Mouse (Mus musculus): ENCODE measurements around the gene Rgs6.

Rgs6 gene

DNA sequence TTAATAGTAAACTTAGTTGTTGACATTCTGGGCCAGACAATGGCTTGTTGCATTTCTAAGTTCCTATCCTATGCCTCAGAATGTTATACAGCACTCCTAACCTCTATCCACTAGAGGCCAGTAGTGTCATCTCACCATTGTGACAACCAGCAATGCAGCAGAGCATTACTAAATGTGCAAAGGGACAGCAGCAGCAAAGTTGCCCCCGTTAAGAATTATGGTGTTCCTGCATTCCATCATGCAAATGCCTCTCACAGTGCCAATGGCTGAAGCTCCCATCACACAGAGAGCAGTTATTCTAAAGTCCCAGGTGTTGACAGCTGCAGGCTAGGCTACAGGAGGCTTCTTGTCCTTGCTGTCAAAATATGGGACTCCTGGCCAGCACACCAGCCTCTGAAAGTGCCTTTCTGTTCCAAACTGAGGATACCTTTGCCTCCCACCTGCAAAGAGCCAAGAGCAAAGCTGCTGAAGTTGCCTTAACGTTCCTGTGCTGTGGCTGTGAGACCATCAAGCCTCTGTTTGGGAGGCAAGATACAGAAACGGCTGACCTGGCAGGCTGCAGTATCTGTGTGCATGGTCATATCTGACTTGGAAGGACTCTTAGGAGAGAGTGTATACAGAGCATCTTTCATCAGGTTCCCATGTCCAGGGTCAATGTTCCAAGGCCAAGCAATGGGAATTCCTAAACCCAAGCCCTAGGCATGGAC is 484.2 kb downstream of the Rgs6 start:
- in situ Hi-C loops (cut with MboI; ENCODE audit: unreplicated experiment in 2 of 2), result no loop called here

- in situ Hi-C loops (cut with MboI; ENCODE audit: unreplicated experiment in 2 of 2), result no loop called here
Observed at GRCm38 (mm10) chr12:83072951-83073878, 485.1 kb downstream of the Rgs6 start.

GRCm38 (mm10) chr12:83073879-83074368 is 485.8 kb downstream of the Rgs6 start:
- in situ Hi-C loops (cut with MboI; ENCODE audit: unreplicated experiment in 2 of 2), result no loop called here

DNA sequence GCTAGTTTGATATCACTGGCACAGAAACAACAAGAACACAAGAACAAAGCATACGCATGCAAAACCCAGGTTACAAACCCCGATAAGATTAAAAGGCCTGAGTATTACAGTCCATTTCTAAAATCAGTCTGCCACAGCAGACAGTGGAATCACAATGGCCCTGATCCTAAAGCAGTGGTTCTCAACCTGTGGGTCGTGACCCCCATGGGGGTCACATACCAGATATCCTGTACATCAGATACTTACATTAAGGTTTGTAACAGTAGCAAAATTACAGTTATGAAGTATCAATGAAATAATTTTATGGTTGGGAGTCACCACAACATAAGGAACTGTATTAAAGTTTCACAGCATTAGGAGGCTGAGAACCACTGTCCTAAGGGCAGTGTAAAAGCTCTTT is 488.1 kb downstream of the Rgs6 start:
- in situ Hi-C loops (cut with MboI; ENCODE audit: unreplicated experiment in 2 of 2), result no loop called here

DNA sequence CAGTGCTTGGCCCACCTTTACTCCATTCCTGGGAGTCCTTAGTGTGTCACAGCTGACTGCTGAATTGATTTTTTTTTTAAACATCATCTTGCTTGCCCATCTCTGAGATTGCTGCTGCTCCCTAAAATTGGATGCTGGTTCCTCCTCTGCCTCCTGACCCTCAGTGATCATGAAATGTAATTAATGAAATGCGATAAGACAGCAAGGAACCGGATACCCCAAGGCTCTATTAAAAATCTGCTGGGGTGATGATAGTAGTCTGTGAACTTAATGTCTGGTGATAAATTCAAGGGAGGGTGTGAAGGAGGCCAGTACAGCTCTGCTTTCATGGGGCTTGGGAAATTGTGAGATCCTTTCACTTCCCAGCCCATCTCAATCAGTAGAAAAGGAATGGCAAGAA is 489.4 kb downstream of the Rgs6 start:
- in situ Hi-C loops (cut with MboI; ENCODE audit: unreplicated experiment in 2 of 2), result no loop called here

DNA sequence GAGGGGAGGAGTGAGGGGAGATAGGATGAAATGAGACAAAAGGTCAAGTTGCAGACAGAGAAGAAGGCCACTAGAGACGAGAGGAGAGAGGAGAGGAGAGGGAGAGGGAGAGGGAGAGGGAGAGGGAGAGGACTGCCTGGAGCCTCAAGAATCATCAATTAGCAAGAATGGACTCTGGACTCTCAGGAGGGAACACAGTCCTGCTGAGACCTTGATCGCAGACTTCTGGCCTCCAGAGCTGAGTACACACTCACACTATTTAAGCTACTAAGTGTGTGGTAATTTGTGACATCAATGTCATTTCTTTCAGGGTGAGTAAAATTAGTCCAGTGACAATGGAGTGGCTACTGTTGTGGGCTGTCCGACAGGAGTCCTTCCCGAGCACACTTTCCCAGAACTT is 495.3 kb downstream of the Rgs6 start:
- in situ Hi-C loops (cut with MboI; ENCODE audit: unreplicated experiment in 2 of 2), result no loop called here

- in situ Hi-C loops (cut with MboI; ENCODE audit: unreplicated experiment in 2 of 2), result no loop called here
Observed at GRCm38 (mm10) chr12:83084614-83085013, 496.5 kb downstream of the Rgs6 start.

GRCm38 (mm10) chr12:83087010-83087409 is 498.9 kb downstream of the Rgs6 start:
- in situ Hi-C loops (cut with MboI; ENCODE audit: unreplicated experiment in 2 of 2), result no loop called here

GRCm38 (mm10) chr12:83087555-83087954 is 499.5 kb downstream of the Rgs6 start:
- in situ Hi-C loops (cut with MboI; ENCODE audit: unreplicated experiment in 2 of 2), result no loop called here

DNA sequence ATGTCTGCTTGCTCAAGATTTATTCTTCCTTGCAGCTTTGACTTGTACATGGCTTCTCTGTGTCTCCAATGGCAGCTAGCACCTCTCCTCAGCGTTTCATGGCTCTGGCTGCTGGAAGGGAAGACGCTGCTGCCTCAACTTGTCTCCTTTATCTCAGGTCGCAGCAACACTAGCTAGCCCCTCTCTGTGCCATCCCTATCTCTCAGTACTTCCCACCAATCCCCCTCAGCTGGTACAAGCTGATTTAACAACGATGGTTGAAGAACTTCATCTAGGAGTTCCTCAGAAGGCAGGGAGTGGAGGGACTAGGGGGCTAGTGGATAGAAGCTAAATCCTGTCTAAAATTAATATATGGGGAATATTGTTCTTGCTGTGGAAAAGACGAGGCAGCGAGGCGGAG is 503.9 kb downstream of the Rgs6 start:
- in situ Hi-C loops (cut with MboI; ENCODE audit: unreplicated experiment in 2 of 2), result no loop called here

- in situ Hi-C loops (cut with MboI; ENCODE audit: unreplicated experiment in 2 of 2), result no loop called here
Observed at GRCm38 (mm10) chr12:83097787-83098186, 509.7 kb downstream of the Rgs6 start.

- in situ Hi-C loops (cut with MboI; ENCODE audit: unreplicated experiment in 2 of 2), result no loop called here
Observed at GRCm38 (mm10) chr12:83098646-83099371, 510.7 kb downstream of the Rgs6 start.

- in situ Hi-C loops (cut with MboI; ENCODE audit: unreplicated experiment in 2 of 2), result loop anchor here (25.0 kb wide), 2 partner anchors 662 to 962 kb away; partner anchors contain the start of genes Acot3 (in 1 of the 2), Acot5 (in 1 of the 2) and Papln (in 1 of the 2)
Observed at GRCm38 (mm10) chr12:83099920-83100319, 511.8 kb downstream of the Rgs6 start.

- in situ Hi-C loops (cut with MboI; ENCODE audit: unreplicated experiment in 2 of 2), result loop anchor here (25.0 kb wide), 2 partner anchors 662 to 962 kb away; partner anchors contain the start of genes Acot3 (in 1 of the 2), Acot5 (in 1 of the 2) and Papln (in 1 of the 2)
Observed at GRCm38 (mm10) chr12:83100413-83100812, 512.3 kb downstream of the Rgs6 start.

DNA sequence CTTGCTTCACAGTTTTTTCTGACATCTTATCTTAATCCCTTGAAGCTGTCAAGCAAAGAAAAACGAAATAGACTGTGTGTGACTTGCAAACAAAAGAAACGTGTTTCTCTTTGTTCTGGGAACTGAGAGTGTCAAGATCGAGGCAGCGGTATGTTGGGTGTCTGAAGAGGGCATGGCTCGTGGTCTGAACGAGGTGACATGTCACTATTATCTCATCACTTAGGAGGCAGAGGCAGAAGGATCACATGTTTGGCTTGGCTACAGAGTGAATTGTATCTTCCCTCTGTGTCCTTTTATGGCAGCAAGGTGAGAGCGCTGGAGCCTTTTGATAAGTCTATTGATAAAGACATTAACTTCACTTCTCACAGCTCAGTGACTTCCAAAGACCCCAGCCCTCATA is 512.8 kb downstream of the Rgs6 start:
- in situ Hi-C loops (cut with MboI; ENCODE audit: unreplicated experiment in 2 of 2), result loop anchor here (25.0 kb wide), 2 partner anchors 661 to 961 kb away; partner anchors contain the start of genes Acot3 (in 1 of the 2), Acot5 (in 1 of the 2) and Papln (in 1 of the 2)

DNA sequence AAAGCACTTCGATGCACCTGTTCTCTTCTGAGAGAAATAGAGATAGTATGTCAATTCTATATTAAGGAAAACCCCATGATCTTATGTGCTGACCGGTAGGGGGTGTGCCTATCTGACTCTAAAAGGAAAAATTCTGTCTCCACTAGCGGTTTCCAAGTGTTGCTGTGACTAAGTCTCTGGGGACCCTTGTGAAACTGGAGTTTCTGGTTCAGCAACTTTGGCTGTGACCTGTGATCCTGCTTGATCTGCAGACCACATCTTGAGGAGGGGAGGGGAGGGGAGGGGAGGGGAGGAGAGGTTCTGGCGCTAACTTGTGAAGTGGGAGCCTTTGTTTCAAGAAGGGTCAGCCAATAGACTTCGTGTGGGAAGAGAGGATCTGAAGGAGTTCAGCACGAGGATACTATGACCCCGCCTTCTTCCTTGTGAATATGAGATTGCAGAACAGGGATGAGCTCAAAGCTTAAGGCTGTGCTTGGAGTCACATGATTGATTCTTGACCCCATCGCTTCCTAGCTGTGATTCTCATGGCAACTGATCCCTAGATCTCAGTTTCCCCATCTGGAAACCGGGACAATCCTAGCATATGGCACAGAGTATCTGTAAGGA is 517.5 kb downstream of the Rgs6 start:
- in situ Hi-C loops (cut with MboI; ENCODE audit: unreplicated experiment in 2 of 2), result loop anchor here (25.0 kb wide), 2 partner anchors 657 to 957 kb away; partner anchors contain the start of genes Acot3 (in 1 of the 2), Acot5 (in 1 of the 2) and Papln (in 1 of the 2)

GRCm38 (mm10) chr12:83106120-83106517 is 518.0 kb downstream of the Rgs6 start:
- in situ Hi-C loops (cut with MboI; ENCODE audit: unreplicated experiment in 2 of 2), result loop anchor here (25.0 kb wide), 2 partner anchors 656 to 956 kb away; partner anchors contain the start of genes Acot3 (in 1 of the 2), Acot5 (in 1 of the 2) and Papln (in 1 of the 2)

- in situ Hi-C loops (cut with MboI; ENCODE audit: unreplicated experiment in 2 of 2), result loop anchor here (25.0 kb wide), 2 partner anchors 653 to 953 kb away; partner anchors contain the start of genes Acot3 (in 1 of the 2), Acot5 (in 1 of the 2) and Papln (in 1 of the 2)
Observed at GRCm38 (mm10) chr12:83109486-83109885, 521.4 kb downstream of the Rgs6 start.

DNA sequence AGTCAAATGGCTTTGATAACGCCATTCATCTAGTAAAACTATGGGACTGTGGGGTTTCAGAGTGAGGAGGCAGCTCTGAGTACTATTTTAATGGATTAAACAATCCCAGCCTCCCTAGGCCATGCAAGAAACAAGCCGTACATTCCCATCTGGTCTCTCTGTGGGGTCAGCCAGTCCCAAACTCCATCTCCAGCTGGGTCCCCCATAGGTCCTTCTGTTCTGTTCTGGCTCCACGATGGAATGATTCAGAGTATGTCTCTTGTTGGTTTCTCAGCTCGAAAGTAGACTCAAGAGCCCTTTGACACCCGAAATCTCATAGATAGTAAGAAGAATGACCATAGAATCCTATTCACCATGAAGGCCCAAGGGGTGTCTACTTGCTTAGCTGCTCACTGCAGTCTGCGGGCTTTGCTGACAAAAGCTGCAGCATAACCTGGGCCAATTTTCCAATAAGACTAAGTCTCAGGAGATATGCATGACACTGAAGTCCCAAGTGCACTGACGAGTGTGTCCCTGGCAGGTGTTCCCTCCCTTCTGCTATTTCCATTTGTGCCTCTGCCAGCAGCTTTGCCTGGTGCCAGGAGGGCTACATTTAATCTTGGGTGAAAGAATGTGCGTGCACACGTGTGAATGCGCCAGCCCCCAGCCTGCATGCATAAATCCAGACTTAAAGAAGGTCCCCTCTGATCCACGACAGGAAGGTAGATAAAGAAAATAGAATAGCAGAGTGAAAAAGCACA is 522.0 kb downstream of the Rgs6 start:
- in situ Hi-C loops (cut with MboI; ENCODE audit: unreplicated experiment in 2 of 2), result loop anchor here (5.0 to 25.0 kb wide), 5 partner anchors 382 to 952 kb away; partner anchors contain the start of genes Acot3 (in 1 of the 2), Acot5 (in 1 of the 2) and Papln (in 1 of the 2)

Data from v-Abl transformed pro-B cells (cell line).